Mouse (Mus musculus): Measurements from ENCODE around the gene Ptrh2.
"Not testable (repeated sequence)": the region's sequence is repeated elsewhere in the genome, so short reads cannot be mapped to it uniquely, and the experiment has no call there.

The Ptrh2 gene

GRCm38 (mm10) chr11:86725607-86726006, 41.8 kb downstream of the Ptrh2 start:
- DNase-seq (ENCODE audit: low spot score in 2 of 2) = no peak

- no peak for DNase-seq (ENCODE audit: low spot score in 2 of 2)
Measured at GRCm38 (mm10) chr11:86731443-86731842, 47.7 kb downstream of the Ptrh2 start.

GRCm38 (mm10) chr11:86734241-86734939, 50.6 kb downstream of the Ptrh2 start:
- DNase-seq (ENCODE audit: low spot score in 2 of 2) = no peak

GRCm38 (mm10) chr11:86734993-86735392, 51.2 kb downstream of the Ptrh2 start:
- no peak for DNase-seq (ENCODE audit: low spot score in 2 of 2)

- DNase-seq (ENCODE audit: low spot score in 2 of 2) = no peak
Measured at GRCm38 (mm10) chr11:86737301-86738000, 53.7 kb downstream of the Ptrh2 start.

- not testable (repeated sequence) for DNase-seq (ENCODE audit: low spot score in 2 of 2)
Measured at GRCm38 (mm10) chr11:86738308-86738707, 54.5 kb downstream of the Ptrh2 start.

- DNase-seq (ENCODE audit: low spot score in 2 of 2) = no peak
Measured at GRCm38 (mm10) chr11:86738956-86739355, 55.2 kb downstream of the Ptrh2 start.

GRCm38 (mm10) chr11:86739470-86739869, 55.7 kb downstream of the Ptrh2 start:
- DNase-seq (ENCODE audit: low spot score in 2 of 2) = no peak

GRCm38 (mm10) chr11:86741505-86741904, 57.7 kb downstream of the Ptrh2 start:
- DNase-seq (ENCODE audit: low spot score in 2 of 2) = no peak
